Mouse (Mus musculus) spleen, adult 2 months (tissue): ENCODE measurements around the gene Dip2b. TPM values are rescaled to one million over a fixed set of nuclear protein-coding genes. Genes with fewer than 3 reads are reported as not detected.

Experiments used
- DNase-seq, 2 experiments: peaks; one replicate each; pipeline versions ENCODE4 v3.0.0 to v3.0.0-alpha.2; 2012 to 2021; ENCODE audit warnings: low spot score in 2 of 2, low read depth in 1 of 2
- H3K27ac ChIP-seq: fragments of 200-500 bp; 2 replicates; pipeline ENCODE4 v1.5.1; 2012; ENCODE audit warnings: low read length, inconsistent platforms; ENCODE audit not compliant: insufficient read depth
- H3K27me3 ChIP-seq: fragments of 200-500 bp; 2 replicates; pipeline ENCODE4 v1.6.1; 2012; ENCODE audit warnings: mild to moderate bottlenecking, moderate library complexity, low read length, inconsistent platforms; ENCODE audit not compliant: control insufficient read depth, insufficient read depth
- H3K36me3 ChIP-seq: fragments of 200-500 bp; 2 replicates; pipeline ENCODE4 v1.6.1; 2012; ENCODE audit warnings: mild to moderate bottlenecking, low read length, inconsistent platforms; ENCODE audit not compliant: control insufficient read depth, insufficient read depth
- H3K4me1 ChIP-seq: fragments of 200-500 bp; 2 replicates; pipeline ENCODE4 v1.6.1; 2011; ENCODE audit warnings: inconsistent platforms; ENCODE audit not compliant: control insufficient read depth, insufficient read depth, insufficient read length
- H3K4me3 ChIP-seq: fragments of 200-500 bp; 2 replicates; pipeline ENCODE4 v1.5.1; 2011; ENCODE audit warnings: mild to moderate bottlenecking, inconsistent platforms; ENCODE audit not compliant: insufficient read depth, insufficient read length; ENCODE audit errors: extremely low read depth
- CTCF ChIP-seq: fragments of 200-500 bp; IDR thresholded peaks from 2 replicates; pipeline ENCODE4 v1.5.1; 2011; ENCODE audit warnings: mild to moderate bottlenecking, inconsistent platforms; ENCODE audit not compliant: insufficient read depth, insufficient read length, insufficient replicate concordance; ENCODE audit errors: extremely low read depth
- POLR2A ChIP-seq: fragments of 200-500 bp; IDR thresholded peaks from 2 replicates; pipeline ENCODE4 v1.6.1; 2011; ENCODE audit warnings: low read depth, low read length, inconsistent platforms
- WGBS: fragments of 180-500 bp; shearing (Covaris S2); methylation state at CpG from one replicate; pipeline ENCODE4 v1.1.7; 2018; 5-methylcytosine and 5-hydroxymethylcytosine counted together
- polyA plus RNA-seq: library from polyadenylated mRNA; depleted of rRNA; stranded (reverse); fragments of >200 nt; gene quantifications from 2 replicates; pipeline ENCODE4 v1.2.3, GENCODE M21; 2012

Dip2b gene
- polyA plus RNA-seq, 1 experiment: 12.2 TPM

DNA sequence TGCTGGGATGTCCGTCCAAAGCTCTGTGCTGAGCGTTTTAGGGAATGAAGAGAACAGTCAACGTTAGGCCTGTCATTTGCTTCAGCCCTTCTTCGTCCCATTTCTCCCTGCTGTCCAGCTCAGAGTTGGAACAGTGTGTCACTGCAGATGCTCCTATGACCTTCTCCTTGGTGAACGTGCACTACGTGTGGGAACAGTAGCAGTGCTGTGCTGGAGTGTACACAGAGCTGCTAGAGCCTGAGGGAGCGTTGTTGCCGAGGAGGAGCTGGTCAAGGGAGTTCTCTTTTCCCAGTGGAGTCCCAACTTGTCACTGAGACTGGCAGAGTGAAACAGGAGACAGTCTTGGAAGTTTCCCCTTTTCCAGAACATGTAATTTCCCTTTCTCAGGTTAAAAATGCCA, 43.6 kb downstream of the Dip2b start:
- no peak for DNase-seq
- no peak overlapping the region for H3K27ac ChIP-seq

DNA sequence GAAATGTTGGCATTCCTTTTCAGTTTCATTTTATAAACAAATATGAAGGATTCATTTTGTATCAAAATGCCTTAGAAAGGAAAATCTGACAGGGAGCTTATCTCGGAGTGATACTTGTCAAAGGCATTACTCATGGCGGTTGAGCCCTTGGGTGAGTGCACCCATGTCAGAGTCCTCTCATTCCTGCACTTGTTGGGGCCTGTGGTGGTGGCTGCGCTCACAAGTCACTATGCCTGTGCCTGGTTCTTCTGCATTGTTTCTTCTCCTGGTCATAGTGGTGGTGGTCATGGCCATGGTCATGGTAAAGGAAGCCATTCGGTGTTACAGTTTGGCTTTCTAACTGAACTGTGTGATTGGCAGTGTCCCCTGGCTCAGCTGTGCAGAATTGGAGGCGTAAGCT, 44.3 kb downstream of the Dip2b start:
- Histone ChIP-seq H3K4me3 (no peak overlapping the region), H3K27ac (no peak overlapping the region), H3K4me1 (peaks cover 12% of the 10 kb centered on the region; the same call in 1 of the 2 replicates), H3K36me3 (no peaks in the 10 kb centered on the region), H3K27me3 (no peaks in the 10 kb centered on the region)
- 85% methylated on average over 5 of the region's 5 CpGs for WGBS
- DNase-seq: no peak
- no peak for TF ChIP-seq CTCF
- no peak for TF ChIP-seq POLR2A

More for the DNA sequence above, 43.6 kb downstream of the Dip2b start:
- H3K4me1 ChIP-seq: peaks cover 12% of the 10 kb centered on the region; the same call in 1 of the 2 replicates
- no peaks in the 10 kb centered on the region for H3K27me3 ChIP-seq
- WGBS: 87% methylated on average over 8 of the region's 8 CpGs
- H3K4me3 ChIP-seq: no peak overlapping the region
- no peaks in the 10 kb centered on the region for H3K36me3 ChIP-seq
- TF ChIP-seq CTCF (no peak), POLR2A (no peak)

DNA sequence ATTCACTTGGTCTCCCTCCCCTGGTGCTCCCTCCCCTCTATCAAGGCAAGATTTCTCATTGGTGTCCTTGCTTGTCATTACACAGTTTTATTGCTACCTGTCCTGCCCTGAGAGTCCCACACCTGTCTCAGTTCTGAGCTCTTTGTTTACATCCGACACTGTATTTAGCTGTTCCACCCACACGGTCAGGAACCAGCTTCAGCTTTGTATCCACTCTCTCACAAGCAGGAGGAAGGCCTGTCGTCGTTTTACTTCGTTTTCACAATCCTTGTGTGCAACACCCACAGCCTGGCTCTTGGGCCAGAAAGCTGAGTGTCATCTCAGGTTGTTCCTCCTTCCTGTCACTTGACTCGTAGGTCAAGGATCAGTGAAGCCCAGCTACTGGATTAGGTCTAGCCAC, 45.4 kb downstream of the Dip2b start:
- Histone ChIP-seq H3K36me3 (no peaks in the 10 kb centered on the region), H3K4me1 (peaks cover 12% of the 10 kb centered on the region; the same call in 1 of the 2 replicates), H3K27me3 (no peaks in the 10 kb centered on the region), H3K27ac (no peak overlapping the region), H3K4me3 (no peak overlapping the region)
- 64% methylated on average over 6 of the region's 6 CpGs for WGBS
- no peak for DNase-seq
- TF ChIP-seq POLR2A (no peak), CTCF (no peak)

- DNase-seq: no peak
- peaks cover 14% of the 10 kb centered on the region; the same call in 1 of the 2 replicates for H3K4me1 ChIP-seq
- H3K27me3 ChIP-seq: no peaks in the 10 kb centered on the region
- no peak overlapping the region for H3K4me3 ChIP-seq
- no peak overlapping the region for H3K27ac ChIP-seq
- no peaks in the 10 kb centered on the region for H3K36me3 ChIP-seq
- TF ChIP-seq POLR2A (no peak), CTCF (no peak)
- WGBS: 76% methylated on average over 4 of the region's 4 CpGs
These were observed 46.4 kb downstream of the Dip2b start for GRCm38 (mm10) chr15:100084882-100085281.

- Histone ChIP-seq H3K4me3 (no peak overlapping the region), H3K4me1 (peaks cover 21% of the 10 kb centered on the region; the same call in 1 of the 2 replicates), H3K36me3 (no peaks in the 10 kb centered on the region), H3K27me3 (no peaks in the 10 kb centered on the region), H3K27ac (no peak overlapping the region; the same call in 1 of the 2 replicates)
- WGBS: 91% methylated on average over 7 of the region's 7 CpGs
- no peak for DNase-seq
- TF ChIP-seq POLR2A: no peak
- no peak for TF ChIP-seq CTCF
These were observed 49.6 kb downstream of the Dip2b start for GRCm38 (mm10) chr15:100088021-100088420.

GRCm38 (mm10) chr15:100089645-100090053, 51.2 kb downstream of the Dip2b start:
- no peaks in the 10 kb centered on the region for H3K27me3 ChIP-seq
- DNase-seq: peak in 1 of 2 experiments; percentile 6
- no peaks in the 10 kb centered on the region for H3K36me3 ChIP-seq
- no peak for TF ChIP-seq CTCF
- WGBS: 24% methylated on average over 8 of the region's 8 CpGs
- no peak overlapping the region for H3K27ac ChIP-seq
- peaks cover 17% of the 10 kb centered on the region; the same call in 1 of the 2 replicates for H3K4me1 ChIP-seq
- H3K4me3 ChIP-seq: no peak overlapping the region

GRCm38 (mm10) chr15:100091818-100092217, 53.4 kb downstream of the Dip2b start:
- Histone ChIP-seq H3K36me3 (no peaks in the 10 kb centered on the region), H3K27me3 (no peaks in the 10 kb centered on the region), H3K27ac (no peak overlapping the region), H3K4me1 (peaks cover 17% of the 10 kb centered on the region; the same call in 1 of the 2 replicates), H3K4me3 (no peak overlapping the region)
- no peak for TF ChIP-seq CTCF
- TF ChIP-seq POLR2A: no peak
- DNase-seq: no peak
- WGBS: 49% methylated on average over 8 of the region's 8 CpGs
